Mouse (Mus musculus): ENCODE results near the gene Patl2.

DNA sequence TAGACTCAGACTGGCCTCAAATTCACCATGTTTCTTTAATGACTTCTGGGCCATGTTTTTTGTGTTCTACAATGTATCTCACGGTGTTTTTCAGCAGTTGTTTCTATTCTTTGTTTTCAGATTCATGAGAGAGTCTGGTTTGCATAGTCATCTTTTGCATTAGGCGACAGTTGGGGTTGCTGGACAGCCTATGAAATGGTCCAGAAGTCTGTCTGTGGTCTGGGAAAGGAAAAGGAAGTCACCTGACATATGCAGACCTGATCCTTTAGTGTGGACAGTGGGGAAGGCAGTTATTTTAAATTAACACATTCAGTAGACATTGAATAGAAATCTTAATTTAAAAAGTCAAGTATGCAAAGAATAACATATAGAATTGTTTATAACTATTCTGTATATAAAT, 23.5 kb downstream of the Patl2 start:
- no peak for TF ChIP-seq CTCF (IDR thresholded peaks at IDR 0.05)
- TF ChIP-seq POLR2A (IDR thresholded peaks at IDR 0.05; ENCODE audit: insufficient read depth, low read depth, low read length), result no peak
